Mouse (Mus musculus) heart, adult 10 weeks (tissue): ENCODE data around the gene Ear2. TPM values are rescaled to one million over a fixed set of nuclear protein-coding genes. Genes with fewer than 3 reads are reported as not detected.

Experiments
- polyA plus RNA-seq: library from polyadenylated mRNA; stranded (reverse); fragments of 350-450 nt; fragmentation: Illumina TruSeq; extraction: RNeasy Lipid Tissue Mini Kit (QIAGEN cat#74804); gene quantifications from one replicate; pipeline ENCODE4 v1.2.3, GENCODE M21; 2014; ENCODE audit warnings: low read depth, low replicate concordance

Gene Ear2
- 0.99 TPM for polyA plus RNA-seq

GRCm38 (mm10) chr14:44102354-44102753, at the start of gene Ear2:
Gene Ear2, plus strand, starts transcription at chr14:44102654.

GRCm38 (mm10) chr14:44123551-44123950, 21.1 kb downstream of the Ear2 start, which contains the start of gene Gm3327:
Gene Gm3327, plus strand, starts transcription at chr14:44123851.

Other genes starting within 250 kb of the Ear2 start
- not detected for gene Ear1, start 227.1 kb upstream of the Ear2 start, polyA plus RNA-seq
- not detected for gene Ear10, start 179.1 kb upstream of the Ear2 start, polyA plus RNA-seq
- gene Gm8113, start 177.3 kb upstream of the Ear2 start, polyA plus RNA-seq: 1.8 TPM
- gene Ang5, start 145.6 kb upstream of the Ear2 start, polyA plus RNA-seq: not detected
- gene Ang6, start 100.4 kb upstream of the Ear2 start, polyA plus RNA-seq: not detected
- not detected for gene Gm3327, start 21.2 kb downstream of the Ear2 start, polyA plus RNA-seq
- not detected for gene Gm8212, start 95.0 kb downstream of the Ear2 start, polyA plus RNA-seq
- gene 4930503E14Rik, start 110.6 kb downstream of the Ear2 start, polyA plus RNA-seq: not detected
- gene Gm8220, start 182.9 kb downstream of the Ear2 start, polyA plus RNA-seq: not detected
- not detected for gene Gm5930, start 235.9 kb downstream of the Ear2 start, polyA plus RNA-seq